Mouse (Mus musculus) ovary, postnatal 10 days (tissue): ENCODE results near the gene Kcnq4.

Experiments
- DNase-seq: peaks from one replicate; pipeline ENCODE4 v3.0.0; 2022; ENCODE audit warnings: low spot score

The Kcnq4 gene

DNA sequence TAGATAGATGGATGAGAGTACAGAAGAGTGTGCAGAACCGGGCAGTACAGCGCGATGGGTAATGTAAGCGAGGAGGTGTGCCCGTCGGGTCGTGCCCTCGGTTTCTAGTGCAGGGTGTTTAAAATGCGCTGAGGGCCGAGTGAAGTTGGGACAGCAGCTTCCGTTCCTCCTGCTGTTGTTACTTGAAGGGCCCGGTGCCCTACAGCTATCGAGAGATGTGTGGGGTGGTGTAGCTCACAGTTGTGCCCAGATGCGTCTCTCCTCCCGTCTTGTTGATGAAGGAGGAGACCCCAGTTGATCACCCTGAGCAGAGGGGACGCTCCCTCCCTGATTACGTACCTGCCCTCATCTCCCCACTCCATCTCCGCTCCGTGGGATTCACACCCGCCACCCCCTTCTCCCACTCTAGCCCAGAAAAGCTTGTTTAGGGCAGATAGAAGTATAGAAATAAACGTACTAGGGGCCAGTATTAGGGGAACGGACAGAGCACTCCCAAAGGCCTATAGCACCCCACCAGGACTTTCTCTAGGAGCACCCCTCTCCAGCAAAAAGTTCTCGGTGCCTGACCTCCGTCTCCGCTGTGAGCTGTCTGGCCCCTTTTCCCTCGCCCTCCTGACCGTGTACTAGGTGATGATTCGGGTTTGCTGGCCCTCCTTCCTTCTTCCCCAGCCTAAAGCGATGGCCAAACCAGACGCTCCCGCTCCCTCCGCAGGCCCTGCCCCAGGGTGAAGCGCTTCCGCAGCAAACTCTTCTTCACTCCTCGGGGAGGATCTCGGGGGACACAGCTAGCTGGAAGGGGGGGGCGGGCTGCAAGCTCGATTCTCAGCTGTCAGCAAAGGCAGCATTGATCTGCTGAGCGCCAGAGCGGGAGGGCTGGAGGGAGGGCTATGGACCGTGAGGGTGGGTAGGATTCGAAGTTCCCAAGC is at the start of gene Kcnq4:
Gene Kcnq4, minus strand, starts transcription at position 672 of the 926 bp plus-strand sequence.
- DNase-seq, result no peak

DNA sequence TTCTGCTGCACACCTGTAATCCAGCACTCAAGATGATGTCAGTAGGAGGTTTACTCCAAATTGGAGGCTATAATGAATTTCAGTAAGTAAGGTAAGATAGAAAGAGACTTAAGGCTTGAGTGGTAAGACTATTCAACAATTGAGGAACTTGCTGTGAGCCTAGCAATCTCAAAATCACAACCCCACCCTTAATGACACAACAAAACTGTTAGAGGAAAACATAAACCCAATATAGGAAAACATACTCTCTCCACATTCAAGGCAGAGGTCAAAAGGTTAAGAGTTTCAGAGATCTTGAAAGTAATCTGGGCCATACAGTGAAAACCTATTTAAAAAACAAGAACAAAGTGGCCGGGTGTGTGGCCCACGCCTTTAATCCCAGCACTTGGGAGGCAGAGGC is 48.3 kb upstream of the Kcnq4 start:
- no peak for DNase-seq

- no peak for DNase-seq
Observed at GRCm38 (mm10) chr4:120795646-120796045, 47.2 kb upstream of the Kcnq4 start.

GRCm38 (mm10) chr4:120792918-120793317 is 44.5 kb upstream of the Kcnq4 start:
- DNase-seq, result no peak

DNA sequence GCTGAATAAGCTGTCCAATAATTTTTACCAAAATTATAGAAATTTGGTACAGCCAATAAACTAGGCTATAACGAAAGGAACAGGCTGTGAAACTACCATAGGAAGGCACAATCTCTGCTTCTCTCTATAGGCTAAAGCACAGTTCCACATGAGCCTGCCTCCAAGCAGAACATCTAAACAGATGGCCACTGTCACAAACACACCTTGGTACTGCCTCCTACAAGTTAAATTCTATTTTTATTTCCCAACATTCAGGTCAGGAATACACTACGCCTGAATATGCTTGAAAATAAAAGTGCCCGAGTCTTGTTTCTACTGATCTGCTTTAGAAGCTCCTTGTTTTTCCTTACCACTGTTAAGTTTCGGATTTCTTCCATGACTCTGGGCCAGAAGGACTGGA is 41.6 kb upstream of the Kcnq4 start:
- no peak for DNase-seq

GRCm38 (mm10) chr4:120755801-120756200 is 7.4 kb upstream of the Kcnq4 start:
- no peak for DNase-seq

DNA sequence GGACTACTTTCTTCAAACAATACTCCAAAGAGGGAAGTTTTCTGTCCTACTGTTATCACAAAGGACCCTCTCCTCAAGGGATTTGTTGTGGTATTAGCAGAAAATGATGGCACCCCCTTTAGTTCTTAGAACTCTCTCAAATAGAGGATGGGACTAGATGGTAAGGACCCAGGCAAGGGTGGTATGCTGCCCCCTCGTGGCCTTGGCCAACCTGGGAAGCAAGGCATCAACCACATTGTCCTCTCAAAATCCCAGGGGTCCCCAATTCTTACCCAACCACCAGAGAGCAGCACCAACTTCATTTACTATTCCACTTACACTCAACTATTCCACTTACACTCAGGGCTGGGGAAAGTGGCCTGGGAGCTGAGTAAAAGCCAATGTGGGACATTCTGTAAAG is 6.9 kb upstream of the Kcnq4 start:
- peak; percentile 50 for DNase-seq

DNA sequence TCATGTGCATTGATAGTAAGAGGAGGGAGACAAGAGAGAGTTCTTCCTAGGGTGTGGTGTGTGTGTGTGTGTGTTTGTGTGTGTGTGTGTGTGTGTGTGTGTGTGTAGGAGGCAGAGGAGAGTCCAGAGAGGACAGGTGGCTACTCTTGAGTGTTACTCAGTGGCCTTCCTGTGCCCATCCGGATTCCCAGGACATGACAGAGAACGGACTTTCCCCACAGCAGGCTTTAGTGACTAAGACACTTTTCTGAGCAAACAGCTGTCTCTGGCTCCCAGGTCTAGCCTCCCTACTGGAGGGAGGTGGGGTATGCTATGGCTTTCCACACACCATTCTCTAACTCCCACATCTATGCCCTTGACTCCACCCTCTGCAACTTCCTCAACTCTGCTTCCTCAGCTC is 1.2 kb upstream of the Kcnq4 start:
- DNase-seq, result no peak

- DNase-seq, result no peak
Observed at GRCm38 (mm10) chr4:120747243-120747792, 1.1 kb downstream of the Kcnq4 start.

DNA sequence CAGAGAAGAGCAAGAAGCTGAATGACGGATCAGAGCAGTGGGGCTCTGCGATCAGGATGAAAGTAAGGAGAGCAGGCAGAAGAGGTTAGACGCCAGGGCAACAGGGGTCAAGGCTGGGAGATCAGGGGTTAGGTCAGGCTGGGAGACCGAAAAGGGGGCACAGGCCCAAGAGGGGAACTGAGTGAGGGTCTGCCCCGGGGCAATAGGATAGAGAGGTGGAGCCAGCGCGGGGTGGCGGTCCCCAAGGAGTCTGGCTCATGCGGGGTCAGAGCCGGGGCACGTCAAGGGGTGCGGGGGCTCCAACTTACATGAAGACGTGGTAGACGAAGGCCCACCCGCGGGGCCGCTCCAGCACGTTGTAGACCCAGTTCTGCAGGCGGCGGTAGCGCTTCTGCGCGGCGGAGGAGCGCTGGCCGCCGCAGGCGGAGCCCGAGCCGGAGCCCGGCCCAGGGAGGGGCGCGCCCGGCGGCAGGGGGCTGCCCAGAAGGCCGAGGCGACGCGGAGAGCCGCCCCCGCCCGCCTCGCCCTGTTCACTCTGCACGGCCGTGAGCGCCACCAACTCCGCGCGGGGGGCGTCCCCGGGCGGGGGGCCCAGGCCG is 1.8 kb downstream of the Kcnq4 start:
- no peak for DNase-seq

DNA sequence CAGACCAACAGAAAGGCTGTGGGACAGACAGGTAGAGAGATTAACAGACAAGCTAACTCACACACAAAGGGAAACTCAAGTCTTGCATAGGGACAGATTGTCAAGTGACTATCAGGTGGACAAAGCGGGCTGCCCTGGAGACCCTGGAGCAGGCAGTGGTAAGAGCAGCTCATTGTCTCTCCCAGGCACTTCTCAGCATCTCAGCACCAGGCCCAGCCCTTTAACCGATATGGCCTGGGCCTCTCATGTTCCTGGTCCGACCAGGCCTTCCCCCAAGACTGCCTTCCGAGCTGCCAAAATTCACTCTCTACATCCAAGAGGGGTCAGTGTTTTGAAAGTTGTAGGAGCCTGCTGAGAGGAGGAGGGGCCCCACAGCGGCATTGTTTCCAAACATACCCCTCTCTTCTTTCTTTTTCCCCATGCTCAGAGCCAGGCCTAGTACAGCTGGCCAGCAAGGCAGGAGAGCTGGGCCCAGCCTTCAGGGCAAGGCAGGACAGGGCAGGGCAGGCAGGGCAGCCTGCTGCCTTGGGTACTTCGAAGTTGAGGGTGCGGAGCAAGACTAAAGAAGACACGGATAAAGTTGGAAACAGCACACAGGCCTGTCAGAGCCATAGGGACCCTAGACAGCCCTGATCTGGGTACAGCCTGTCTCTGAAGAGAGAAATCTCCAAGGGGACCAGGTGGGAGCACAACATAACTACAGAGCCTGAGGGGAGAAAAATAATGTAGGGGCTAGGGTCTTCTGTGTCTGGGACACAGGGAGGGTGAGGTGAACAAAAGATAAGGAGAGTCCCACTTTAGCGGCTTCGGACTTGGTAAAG is 2.5 kb downstream of the Kcnq4 start:
- DNase-seq, result no peak

DNA sequence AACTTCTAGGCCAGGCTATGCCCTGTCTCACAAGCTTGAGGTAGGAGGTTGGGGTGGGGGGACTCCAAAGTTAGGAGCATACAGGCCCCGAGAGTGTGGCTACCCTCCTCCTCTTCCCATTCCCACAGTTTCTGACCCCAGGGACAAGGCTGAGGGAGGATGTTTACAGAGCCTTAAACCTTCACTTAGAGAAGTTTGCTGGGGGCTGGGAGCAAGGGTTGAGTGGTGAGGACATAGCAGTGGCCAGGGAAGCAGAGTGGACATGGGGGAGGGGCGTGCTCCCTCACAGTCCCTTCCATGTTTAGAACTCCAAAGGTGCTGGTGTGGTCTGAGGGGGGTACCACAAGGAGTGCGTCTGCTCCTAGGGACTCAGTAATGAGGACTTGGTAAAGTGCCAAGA is 4.8 kb downstream of the Kcnq4 start:
- no peak for DNase-seq

- no peak for DNase-seq
Observed at GRCm38 (mm10) chr4:120741303-120741702, 7.1 kb downstream of the Kcnq4 start.

GRCm38 (mm10) chr4:120734012-120734622 is 14.3 kb downstream of the Kcnq4 start:
- DNase-seq, result no peak

DNA sequence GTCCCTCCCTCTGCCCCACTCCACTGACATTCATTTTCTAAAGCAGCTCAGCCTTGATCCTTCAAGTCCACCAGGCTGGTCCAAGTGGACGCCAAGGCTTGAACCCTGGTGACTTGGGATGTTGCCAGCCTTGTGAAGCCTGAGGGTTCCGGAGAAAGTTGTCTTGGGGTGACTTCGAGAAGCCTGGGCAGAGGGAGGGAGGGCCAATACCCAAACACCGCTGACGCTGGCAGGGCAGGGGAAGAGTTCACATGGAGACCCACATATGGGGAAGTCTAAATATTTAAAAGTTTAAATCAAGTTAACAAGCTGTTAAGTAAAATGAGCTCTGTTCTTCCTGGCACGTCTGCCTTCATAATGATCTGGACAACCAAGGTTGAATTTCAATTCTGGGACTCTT is 15.7 kb downstream of the Kcnq4 start:
- DNase-seq, result no peak

DNA sequence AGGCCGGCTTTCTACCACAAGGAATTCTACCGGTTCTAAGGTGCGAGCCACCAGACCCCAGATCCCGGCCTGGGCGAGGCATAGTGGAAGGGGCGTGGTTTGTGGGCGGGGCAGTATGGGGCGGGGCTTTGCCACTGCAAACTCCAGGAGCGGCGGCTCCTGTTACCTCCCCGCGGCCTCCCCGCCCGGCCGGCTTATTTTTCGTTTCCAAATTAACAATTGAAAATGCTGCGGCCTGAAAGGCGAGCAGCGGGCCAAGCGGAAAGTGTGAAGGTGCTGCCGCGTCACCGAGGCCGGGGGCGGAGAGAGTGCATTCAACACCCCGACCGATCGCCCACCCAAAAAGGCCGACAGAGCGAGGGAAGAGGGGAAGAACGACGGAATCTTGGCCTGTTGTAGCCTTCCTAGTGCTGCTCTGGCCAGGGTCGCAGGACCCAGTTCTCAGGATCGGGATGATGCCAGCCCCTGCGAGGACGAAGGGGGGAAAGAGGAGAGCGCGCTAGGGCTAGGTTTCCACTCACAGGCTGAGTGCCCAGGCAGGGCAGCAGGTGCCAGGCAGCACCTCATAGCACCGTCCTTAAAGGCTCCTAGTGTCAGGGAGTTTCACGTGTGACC is 17.3 kb downstream of the Kcnq4 start:
- DNase-seq, result peak; percentile 24

GRCm38 (mm10) chr4:120730574-120730973 is 17.8 kb downstream of the Kcnq4 start:
- DNase-seq, result no peak

DNA sequence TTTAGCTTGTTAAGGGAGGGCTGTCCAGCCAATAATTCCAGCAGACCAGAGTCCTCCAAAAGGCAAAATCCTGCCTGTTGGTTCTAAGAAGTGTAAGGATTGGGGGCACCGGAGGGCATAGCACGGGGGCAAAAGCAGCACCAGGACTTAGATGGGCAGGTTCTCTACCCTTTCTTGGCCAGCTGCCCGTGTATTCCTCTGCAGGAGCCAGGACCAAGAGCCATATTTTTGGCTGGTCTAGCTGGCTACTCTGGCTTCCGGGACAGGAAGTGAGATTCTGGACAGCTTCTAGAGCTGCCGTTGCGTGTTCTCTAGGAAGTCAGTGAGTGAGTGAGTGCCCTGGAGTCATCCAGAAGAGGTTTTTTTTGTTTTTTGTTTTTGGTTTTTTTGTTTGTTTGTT is 18.3 kb downstream of the Kcnq4 start:
- DNase-seq, result no peak

DNA sequence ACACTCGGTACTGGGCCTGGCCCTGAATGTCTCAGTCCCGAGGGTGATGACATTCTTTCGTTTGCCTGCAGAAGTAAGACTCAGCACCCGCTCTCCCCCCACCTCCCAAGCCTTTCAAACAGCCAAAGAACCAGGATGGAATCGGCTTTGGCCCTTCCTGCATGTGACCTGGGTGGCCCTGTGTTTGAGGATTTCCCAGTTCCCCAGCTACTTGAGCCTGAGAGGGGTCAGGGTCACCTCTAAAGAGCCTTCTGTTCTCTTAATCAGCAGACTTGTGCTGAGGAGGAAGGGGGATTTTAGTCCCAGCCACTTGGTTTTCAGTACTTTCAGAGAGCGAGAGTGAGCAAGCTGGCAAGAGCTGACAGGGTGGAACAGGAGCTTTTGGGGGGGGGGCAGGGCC is 19.0 kb downstream of the Kcnq4 start:
- no peak for DNase-seq

DNA sequence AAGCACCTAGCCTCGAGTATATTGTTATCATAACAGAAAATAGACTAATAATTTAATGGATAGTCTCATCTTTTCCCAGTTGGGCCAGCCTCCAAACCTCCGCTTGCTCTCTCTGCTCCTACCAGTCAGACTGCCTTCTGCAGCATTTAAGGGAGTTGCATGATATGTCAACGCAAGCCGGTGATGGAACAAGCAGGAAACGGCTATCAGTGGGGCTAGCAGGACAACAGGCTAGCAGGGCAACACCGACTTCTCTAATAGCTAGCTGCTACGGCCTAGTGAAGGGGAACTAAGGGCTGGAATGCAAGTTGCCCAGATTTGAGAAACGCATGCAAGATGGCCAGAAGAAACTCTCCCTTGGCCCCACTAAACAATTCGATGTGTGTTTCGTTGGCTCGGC is 20.6 kb downstream of the Kcnq4 start:
- no peak for DNase-seq

- no peak for DNase-seq
Observed at GRCm38 (mm10) chr4:120726174-120726573, 22.2 kb downstream of the Kcnq4 start.
